Mouse (Mus musculus): ENCODE measurements around the gene Vmn1r163.
"Not testable (repeated sequence)": the region's sequence is repeated elsewhere in the genome, so short reads cannot be mapped to it uniquely, and the experiment has no call there.

Gene Vmn1r163

GRCm38 (mm10) chr7:23055240-23055639 lies at the start of gene Vmn1r163:
Vmn1r163 (plus strand) TSS chr7:23055540.
- not testable (repeated sequence) for DNase-seq (ENCODE audit: low read depth, low spot score)

GRCm38 (mm10) chr7:23019823-23020222 lies 35.5 kb upstream of the Vmn1r163 start, which contains the start of gene Gm4216:
Gm4216 (minus strand) TSS chr7:23019923.
- not testable (repeated sequence) for DNase-seq (ENCODE audit: low read depth, low spot score)

- DNase-seq (ENCODE audit: low read depth, low spot score): not testable (repeated sequence)
These were observed 12.0 kb downstream of the Vmn1r163 start, which contains the start of gene Gm8720 for GRCm38 (mm10) chr7:23067356-23067755. Gm8720 (minus strand) TSS chr7:23067456.

All from 3T3-L1 (cell line).